Mouse (Mus musculus) gastrocnemius, adult 2 months (tissue): ENCODE measurements at regions not wholly inside any gene's neighbourhood (a gene's known extent, or its start where the extent isn't known, plus 50 kb on each side); places are given as distances from the start of the nearest gene placed in this dataset.

Experiments used
- DNase-seq: peaks from one replicate; pipeline ENCODE4 v3.0.0; 2022
- H3K27ac ChIP-seq: fragments of 200-600 bp; 2 replicates; pipeline ENCODE4 v1.8.1; 2022; ENCODE audit warnings: mild to moderate bottlenecking
- H3K4me3 ChIP-seq: fragments of 200-600 bp; 2 replicates; pipeline ENCODE4 v1.8.1; 2022; ENCODE audit warnings: mild to moderate bottlenecking, moderate library complexity
- CTCF ChIP-seq: fragments of 200-600 bp; IDR thresholded peaks from 2 replicates; pipeline ENCODE4 v1.8.1; 2022; ENCODE audit warnings: antibody characterized with exemption, mild to moderate bottlenecking, moderate library complexity
- intact Hi-C: fragments of 180-260 bp; cut with DNase I; formaldehyde crosslinking; loops from one replicate; pipeline ENCODE4 v1.15.1; 2025

- no peak overlapping the region for H3K27ac ChIP-seq
- intact Hi-C loops, result no loop called here
- H3K4me3 ChIP-seq, result no peak overlapping the region
- no peak for TF ChIP-seq CTCF
- no peak for DNase-seq
Observed at GRCm38 (mm10) chr10:66896698-66897622, 199.0 kb upstream of the Jmjd1c start.

- TF ChIP-seq CTCF, result no peak
- intact Hi-C loops, result loop anchor here (10.0 kb wide), 1 partner anchor 635 kb away; the partner anchor contains the start of gene Egr2
- no peak for DNase-seq
- no peak overlapping the region for H3K27ac ChIP-seq
- no peak overlapping the region for H3K4me3 ChIP-seq
Observed at GRCm38 (mm10) chr10:66899724-66900123, 196.2 kb upstream of the Jmjd1c start.

GRCm38 (mm10) chr10:66900781-66901180 lies 195.1 kb upstream of the Jmjd1c start:
- intact Hi-C loops, result loop anchor here (10.0 kb wide), 1 partner anchor 634 kb away; the partner anchor contains the start of gene Egr2
- no peak for TF ChIP-seq CTCF

GRCm38 (mm10) chr10:66901873-66902272 lies 194.1 kb upstream of the Jmjd1c start:
- no peak for TF ChIP-seq CTCF
- intact Hi-C loops, result loop anchor here (10.0 kb wide), 1 partner anchor 633 kb away; the partner anchor contains the start of gene Egr2

More at GRCm38 (mm10) chr10:66900781-66901180, 195.1 kb upstream of the Jmjd1c start:
- no peak for DNase-seq
- Histone ChIP-seq H3K4me3 (no peak overlapping the region), H3K27ac (no peak overlapping the region)

GRCm38 (mm10) chr10:66904552-66905367 lies 191.2 kb upstream of the Jmjd1c start:
- intact Hi-C loops, result loop anchor here (5.0 to 10.0 kb wide), 3 partner anchors 52 to 630 kb away; partner anchors contain the start of gene Egr2
- H3K4me3 ChIP-seq, result no peak overlapping the region
- no peak overlapping the region for H3K27ac ChIP-seq
- TF ChIP-seq CTCF, result no peak
- no peak for DNase-seq

More at GRCm38 (mm10) chr10:66901873-66902272, 194.1 kb upstream of the Jmjd1c start:
- Histone ChIP-seq H3K27ac (no peak overlapping the region), H3K4me3 (peak overlapping the region; percentile 26; the same call in 1 of the 2 replicates)
- DNase-seq, result no peak

- no peak for TF ChIP-seq CTCF
- H3K27ac ChIP-seq, result no peak overlapping the region
- no peak for DNase-seq
- intact Hi-C loops, result loop anchor here (2.0 to 10.0 kb wide), 5 partner anchors 56 to 627 kb away; partner anchors contain the start of gene Egr2
- H3K4me3 ChIP-seq, result no peak overlapping the region
Observed at GRCm38 (mm10) chr10:66907842-66908241, 188.1 kb upstream of the Jmjd1c start.

GRCm38 (mm10) chr10:66909204-66909889 lies 186.6 kb upstream of the Jmjd1c start:
- DNase-seq, result peak; percentile 49
- Histone ChIP-seq H3K27ac (no peak overlapping the region), H3K4me3 (no peak overlapping the region)
- TF ChIP-seq CTCF, result peak; percentile 93
- intact Hi-C loops, result loop anchor here (2.0 to 10.0 kb wide), 5 partner anchors 57 to 625 kb away; partner anchors contain the start of gene Egr2

- Histone ChIP-seq H3K27ac (no peak overlapping the region), H3K4me3 (no peak overlapping the region)
- DNase-seq, result no peak
- intact Hi-C loops, result loop anchor here (2.0 to 10.0 kb wide), 6 partner anchors 58 to 625 kb away; partner anchors contain the start of gene Egr2
- no peak for TF ChIP-seq CTCF
Observed at GRCm38 (mm10) chr10:66909905-66910681, 185.8 kb upstream of the Jmjd1c start.

- no peak for TF ChIP-seq CTCF
- H3K4me3 ChIP-seq, result 0 out of 2 replicates have a peak overlapping the region, but pooled peaks have one; percentile 12
- peak; percentile 55 for DNase-seq
- intact Hi-C loops, result loop anchor here (5.0 kb wide), 1 partner anchor 91 kb away; no protein-coding TSS in a partner anchor
- peak overlapping the region; percentile 69 for H3K27ac ChIP-seq
Observed at GRCm38 (mm10) chr10:66911261-66911911, 184.5 kb upstream of the Jmjd1c start.

GRCm38 (mm10) chr10:66912440-66912839 lies 183.5 kb upstream of the Jmjd1c start:
- DNase-seq, result no peak
- Histone ChIP-seq H3K27ac (no peak overlapping the region), H3K4me3 (no peak overlapping the region)
- TF ChIP-seq CTCF, result no peak
- intact Hi-C loops, result loop anchor here (5.0 kb wide), 1 partner anchor 90 kb away; no protein-coding TSS in a partner anchor

- no peak for TF ChIP-seq CTCF
- intact Hi-C loops, result loop anchor here (5.0 kb wide), 1 partner anchor 89 kb away; no protein-coding TSS in a partner anchor
- Histone ChIP-seq H3K4me3 (no peak overlapping the region), H3K27ac (no peak overlapping the region)
- no peak for DNase-seq
Observed at GRCm38 (mm10) chr10:66913187-66913586, 182.7 kb upstream of the Jmjd1c start.
